Mouse (Mus musculus): ENCODE data around the gene Cga.
"Not testable (repeated sequence)": the region's sequence is repeated elsewhere in the genome, so short reads cannot be mapped to it uniquely, and the experiment has no call there.

Cga gene

DNA sequence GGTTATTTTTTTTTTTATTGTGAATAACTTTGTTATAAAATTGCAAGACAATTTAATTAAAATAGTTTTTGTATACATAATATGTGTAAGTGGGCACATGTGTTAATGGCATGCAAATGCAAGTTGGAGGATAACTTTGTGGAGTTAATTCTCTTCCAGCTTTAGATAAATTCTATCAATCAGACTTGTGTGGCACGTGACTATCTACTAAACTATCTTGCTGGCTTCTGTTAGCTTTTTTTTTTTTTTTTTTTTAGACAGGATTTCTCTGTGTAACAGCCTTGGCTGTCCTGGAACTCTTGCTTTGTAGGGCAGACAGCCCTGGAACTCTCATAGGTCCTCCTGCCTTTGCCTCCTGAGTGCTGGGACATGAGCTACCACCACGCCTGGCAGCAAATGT is 4.9 kb downstream of the Cga start:
- no peak for DNase-seq

DNA sequence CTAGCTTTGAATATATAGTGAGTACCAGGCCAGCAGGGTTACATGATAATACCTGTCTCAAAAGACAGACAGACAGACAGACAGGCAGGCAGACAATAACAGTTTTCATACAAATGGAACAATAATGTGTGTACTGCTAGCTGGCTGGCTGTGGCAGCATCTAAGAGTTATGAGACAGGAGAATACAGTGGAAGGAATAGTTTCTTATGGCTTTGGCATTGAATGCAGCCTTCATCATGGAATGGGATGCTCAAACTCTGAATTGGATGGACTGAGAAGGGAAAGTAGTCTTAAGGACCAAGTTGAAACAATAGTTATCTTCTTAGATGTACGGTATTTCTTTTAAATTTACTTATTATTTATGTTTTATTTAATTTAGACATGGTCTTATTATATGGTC is 5.7 kb downstream of the Cga start:
- DNase-seq, result no peak

DNA sequence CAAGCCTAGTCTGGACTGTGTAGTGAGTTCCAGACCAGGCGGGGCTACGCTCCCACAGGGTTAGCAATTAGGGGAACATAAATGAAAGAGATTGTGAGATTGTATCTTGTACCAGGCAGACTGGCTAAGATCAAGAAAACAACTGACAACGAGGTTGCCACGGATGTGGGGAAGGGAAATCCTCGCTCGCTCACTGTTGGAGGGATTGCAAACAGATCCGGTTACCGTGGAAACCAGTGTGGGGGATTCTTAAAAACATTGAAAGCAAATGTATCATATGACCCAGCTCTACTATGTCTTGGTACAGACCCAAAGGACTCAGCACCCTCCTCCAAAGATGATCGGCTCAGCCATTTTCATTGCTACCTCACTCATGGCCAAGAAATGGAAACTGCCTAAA is 6.6 kb downstream of the Cga start:
- no peak for DNase-seq

DNA sequence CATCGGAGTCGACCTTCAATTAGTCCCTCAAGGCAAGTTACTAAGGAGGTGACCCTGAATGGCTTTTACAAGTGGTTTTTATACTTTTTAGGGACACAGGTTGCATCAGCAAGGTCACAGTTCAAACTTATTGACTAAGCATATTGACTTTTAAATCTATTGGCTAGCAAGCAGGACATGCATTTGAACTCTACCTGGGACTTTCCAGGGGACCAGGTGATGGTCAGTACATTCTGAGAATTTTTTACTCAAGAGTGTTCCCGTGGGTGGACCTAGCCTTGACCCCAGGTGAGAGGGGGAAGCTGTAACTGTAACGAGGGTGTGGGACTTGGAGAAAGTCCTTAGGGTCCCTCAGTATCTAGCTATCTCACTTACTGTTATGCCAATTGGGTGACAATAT is 7.6 kb downstream of the Cga start:
- DNase-seq, result no peak

DNA sequence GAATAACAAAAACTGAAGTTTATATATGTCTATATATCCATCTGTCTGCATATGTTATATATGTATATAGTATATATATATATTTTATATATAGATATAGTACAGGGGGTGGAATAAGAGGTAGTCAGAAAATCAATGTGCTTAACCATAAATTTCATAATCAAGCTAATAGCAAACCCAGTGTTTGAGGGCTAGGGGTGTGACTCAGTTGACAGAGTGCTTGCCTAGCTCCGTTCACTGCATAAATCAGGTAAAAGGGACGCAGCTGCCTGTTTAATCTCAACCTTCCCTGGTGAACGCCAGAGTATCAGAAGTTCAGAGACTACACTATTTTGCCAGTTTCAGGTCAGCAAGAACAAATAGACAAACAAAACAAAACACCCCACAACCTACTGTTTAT is 8.0 kb downstream of the Cga start:
- DNase-seq, result not testable (repeated sequence)

DNA sequence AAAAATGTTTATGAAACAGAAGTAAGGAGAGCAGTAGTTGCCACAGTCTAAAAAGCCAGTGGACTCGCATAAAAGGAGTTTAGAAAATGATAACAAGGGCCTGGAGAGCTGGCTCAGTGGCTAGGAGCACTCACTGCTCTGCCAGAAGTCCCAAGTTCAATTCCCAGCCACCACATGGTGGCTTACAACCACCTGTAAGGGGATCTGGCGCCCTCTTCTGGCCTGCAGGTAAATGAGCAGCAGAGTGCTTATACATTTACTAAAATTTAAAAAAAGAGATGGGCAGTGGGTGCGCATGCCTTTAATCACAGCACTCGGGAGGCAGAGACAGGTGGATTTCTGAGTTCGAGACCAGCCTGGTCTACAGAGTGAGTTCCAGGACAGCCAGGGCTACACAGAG is 11.8 kb downstream of the Cga start:
- peak; percentile 23 for DNase-seq

DNA sequence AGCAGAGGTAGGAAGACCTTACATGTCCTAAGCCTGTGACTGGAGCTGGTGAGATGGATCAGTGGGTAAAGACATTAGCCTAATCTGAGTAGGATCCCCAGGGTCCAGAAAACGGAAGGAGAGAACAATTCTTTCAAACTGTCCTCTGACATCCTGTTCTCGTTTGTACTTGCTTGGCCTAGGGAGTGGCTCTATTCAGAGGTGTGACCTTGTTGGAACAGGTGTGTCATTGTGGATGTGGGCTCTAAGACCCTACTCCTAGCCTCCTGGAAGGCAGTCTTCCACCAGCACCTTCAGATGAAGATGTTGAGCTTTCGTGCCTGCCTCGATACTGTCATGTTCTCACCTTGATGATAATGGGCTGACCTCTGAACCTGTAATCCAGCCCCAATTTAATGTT is 12.6 kb downstream of the Cga start:
- DNase-seq, result no peak

DNA sequence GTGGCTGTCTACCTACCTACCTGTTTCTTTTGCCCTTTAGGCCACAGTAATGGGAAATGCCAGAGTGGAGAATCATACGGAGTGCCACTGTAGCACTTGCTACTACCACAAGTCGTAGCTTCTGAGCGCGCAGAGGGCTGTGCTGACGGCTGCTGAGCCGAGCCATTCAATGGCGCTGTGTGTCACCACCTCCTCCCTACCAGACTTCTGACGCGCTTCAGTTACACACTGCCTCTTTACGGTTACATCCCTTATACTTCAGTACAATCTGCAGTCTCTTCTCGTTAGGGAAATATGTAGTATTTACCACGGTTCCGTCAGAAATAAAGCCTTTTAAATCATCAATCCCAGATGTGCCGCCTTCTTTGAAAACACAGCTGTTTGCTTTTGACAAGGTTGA is 13.4 kb downstream of the Cga start:
- no peak for DNase-seq

DNA sequence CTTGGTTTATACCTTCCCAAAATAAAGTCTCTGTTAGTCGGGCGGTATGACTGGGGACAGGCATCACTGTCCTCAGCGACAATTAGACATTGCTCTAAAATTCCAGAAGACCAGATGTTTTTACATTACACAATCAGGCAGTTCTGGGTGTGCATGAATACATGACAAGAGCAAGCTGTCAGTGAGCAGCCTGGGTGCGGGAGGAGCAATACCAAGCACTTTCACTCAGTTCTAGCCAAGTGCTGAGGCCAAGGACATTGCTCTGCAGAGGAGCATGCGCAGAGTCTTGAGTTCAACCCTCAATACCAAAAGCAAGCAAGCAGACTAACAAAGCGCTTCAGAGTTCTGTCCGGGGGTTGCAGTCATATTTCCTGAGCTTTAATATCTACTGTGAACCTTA is 14.5 kb downstream of the Cga start:
- DNase-seq, result peak; percentile 41

DNA sequence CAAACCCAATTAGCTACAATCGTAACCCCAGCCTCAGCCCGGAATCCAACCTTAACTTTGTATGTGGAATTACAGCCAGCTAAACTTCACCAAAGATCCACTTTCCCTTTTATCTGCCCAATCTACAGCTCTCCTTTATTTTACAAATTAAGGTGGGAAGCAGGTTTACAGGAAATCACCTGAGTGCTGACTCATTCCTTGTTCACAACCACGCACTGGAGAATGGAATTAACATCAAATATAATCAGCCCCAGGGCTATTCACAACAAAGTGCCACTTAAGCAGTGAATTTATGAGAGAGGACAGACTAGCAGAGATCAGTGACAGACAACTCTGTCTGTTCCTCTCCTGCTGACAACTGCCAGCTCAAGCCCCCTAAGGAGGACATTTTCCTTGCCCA is 17.8 kb downstream of the Cga start:
- no peak for DNase-seq

DNA sequence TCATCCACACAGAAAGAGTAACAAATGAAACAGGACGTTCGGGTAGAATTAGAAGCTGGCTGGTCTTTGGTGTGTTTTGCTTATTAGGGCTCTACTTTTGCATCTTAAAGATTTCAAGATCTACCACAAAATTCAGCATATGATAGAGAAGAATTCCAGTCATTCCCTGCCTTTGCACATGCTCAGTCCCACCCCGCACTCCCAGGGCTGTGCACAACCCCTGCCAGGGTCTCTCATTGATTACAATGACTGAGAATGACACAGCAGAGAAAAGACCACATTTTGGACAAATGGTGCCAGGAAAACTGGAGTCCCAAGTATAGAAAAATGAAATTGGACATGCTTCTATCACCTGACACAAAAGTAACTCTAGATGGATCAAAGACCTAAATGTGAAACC is 18.6 kb downstream of the Cga start:
- no peak for DNase-seq

DNA sequence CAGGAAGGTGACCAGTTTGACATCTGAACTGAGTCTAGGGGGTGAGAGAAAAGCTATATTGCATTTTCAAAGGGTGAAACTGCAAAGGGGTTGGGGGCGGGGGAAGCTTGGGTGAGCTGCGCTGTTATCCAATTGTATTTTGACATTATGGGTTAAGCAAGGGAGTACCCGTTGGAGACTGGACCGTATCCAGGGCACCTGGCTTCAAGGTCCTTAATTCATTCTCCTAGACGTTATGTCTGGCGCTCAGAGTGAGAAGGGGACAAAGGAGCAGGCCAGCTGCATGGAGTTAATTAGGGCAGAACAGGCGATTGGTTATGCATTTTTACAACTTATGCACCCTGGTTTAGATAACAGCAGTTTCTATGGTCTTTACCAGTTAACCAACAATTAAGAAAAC is 23.8 kb downstream of the Cga start:
- DNase-seq, result no peak

DNA sequence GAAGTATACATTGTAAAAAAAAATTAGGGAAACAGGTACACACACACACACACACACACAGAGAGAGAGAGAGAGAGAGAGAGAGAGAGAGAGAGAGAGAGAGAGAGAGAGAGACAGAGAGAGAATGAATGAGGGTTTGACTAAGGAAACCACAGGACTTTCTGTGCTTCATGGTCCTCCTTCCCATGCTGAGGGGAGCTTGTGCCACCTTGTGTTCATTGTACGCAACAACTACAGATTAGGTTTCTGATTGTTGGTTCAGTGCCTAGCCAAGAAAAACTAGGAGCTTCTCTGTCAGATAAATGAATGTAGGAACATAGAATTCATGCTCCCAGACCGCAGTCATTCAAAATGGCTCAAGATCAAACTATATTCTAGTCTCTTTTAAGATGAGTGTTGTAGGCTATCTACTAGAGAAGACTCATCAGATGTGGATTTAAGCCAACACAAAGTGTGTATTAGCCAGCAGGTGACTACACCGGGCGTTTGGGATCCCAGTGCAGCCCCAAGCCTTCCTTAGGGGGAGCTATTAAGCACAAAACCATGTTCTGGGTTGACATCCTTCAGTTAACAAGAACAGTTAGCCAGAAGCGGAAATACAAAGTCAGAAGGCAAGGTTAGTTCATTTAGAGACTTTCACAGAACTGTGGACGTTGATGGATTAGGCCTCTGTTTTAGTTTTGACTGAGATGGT is 28.7 kb downstream of the Cga start:
- peak; percentile 55 for DNase-seq

DNA sequence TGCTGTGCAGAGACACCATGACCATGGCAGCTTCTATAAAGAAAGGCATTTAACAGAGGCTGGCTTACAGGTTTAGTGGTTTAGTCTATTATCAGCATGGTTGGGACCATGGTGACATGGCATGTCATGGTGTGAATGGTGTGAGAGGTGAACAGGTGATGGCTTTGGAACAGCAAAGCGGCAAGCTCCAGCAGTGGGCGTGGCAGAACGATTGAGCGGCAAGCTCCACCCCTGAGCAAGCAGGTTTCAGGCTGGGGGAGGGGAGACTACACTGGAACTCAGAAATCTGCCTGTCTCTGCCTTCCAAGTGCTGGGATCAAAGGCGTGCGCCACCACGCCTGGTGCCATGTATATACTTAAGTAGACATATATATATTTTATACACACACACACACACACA is 34.8 kb downstream of the Cga start:
- DNase-seq, result not testable (repeated sequence)

DNA sequence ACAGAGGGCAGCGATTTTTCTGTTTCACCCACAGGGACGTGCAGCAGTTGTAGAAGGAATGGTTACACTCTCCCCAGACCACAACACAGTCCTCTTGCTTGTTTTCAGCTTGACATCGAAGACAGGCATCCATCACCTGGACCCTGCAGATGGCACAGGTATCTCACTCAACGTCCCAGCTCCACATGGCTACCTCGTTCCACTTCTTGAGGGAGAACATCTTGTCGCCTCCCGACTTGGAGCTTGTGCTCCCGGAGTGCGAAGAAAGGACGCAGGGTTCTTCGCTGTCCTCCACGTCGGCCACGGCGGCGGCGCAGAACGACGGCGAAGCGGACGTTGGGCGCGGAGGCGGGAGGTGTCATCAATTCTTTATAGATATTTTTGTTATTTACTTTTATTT is 47.5 kb downstream of the Cga start:
- no peak for DNase-seq

DNA sequence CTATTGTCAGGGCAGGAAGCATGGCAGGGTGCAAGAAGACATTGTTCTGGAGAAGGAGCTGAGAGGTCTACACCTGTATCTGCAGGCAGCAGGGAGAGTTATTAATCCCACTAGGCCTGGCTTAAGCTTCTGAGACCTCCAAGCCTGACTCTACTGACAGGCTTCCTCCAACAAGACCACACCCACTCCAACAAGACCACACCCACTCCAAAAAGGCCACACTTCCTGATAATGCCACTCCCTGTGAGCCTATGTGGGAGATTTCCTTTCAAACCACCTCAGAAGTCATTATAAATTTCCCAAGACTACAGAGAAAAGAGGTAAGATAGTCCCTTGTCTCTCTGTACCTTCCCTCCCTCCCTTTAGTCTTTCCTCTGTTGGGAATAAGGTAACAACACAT is 53.6 kb downstream of the Cga start:
- DNase-seq, result no peak

DNA sequence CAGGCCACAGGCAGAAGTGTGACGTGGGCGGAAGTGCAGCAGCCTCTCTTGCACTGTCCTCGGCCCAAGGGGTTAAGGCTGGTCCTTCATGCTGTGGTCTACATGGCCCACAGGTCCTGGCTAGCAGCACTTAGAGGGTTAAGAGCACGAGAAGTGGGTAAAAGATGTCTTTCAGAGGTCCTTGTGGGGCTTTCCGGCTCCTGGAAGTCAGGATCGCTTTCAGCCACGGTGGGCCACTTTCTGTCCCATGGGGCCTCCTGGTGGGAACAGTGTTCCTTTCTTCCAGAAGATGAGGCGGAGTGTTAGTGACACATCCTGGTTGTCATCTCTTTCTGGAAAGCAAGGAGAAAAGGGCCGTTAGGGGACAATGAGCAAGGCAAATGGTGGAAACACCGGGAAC is 60.1 kb downstream of the Cga start:
- DNase-seq, result no peak
